Mouse (Mus musculus): ENCODE data around the gene Atp2b1.

Atp2b1 gene

DNA sequence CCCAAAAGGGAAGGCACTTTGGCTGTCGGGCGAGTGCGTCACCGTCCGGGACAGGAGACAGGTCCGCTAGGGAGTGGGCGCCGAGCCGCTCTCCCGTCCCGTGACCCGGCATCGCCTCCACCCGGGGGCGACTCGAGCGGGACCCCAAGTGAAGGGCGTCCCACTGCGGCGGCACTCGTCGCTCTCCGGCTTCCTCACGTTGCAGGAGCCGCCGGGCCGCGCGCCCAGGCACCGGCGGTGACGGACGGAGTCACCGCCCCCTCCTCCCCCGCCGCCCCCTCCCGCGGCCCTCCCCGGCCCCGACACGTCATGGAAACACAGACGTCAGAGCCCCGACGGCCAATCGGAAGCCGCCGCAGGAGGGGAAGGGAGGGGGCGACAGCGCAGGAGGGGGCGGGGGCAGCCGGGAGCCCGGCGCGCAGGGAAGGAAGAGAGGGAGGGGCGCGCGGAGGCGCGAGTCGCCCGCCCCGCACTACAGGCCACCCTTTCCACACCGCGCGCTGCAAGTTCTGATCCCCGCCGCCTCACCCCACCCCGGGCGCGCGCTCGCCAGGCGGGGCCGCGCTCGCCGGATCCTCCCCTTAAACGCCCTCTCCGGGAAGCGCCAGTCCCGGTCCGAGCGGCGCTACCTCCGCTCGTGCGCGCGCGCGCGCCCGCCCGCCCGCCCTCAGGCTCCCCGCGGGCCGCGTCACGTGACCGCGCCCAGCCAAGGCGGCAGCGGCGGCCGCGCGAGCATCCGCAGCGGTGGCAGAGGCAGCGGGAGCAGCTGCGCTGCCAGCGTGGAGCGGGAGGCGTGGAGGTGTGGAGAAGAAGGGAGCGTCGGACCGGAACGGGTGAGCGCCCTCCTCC lies at the start of gene Atp2b1:
Gene Atp2b1, plus strand, starts transcription at position 446 of the 849 bp plus-strand sequence.
- peak; percentile 98 for DNase-seq (ENCODE audit: inconsistent ontology term)

- DNase-seq (ENCODE audit: inconsistent ontology term), result no peak
Measured at GRCm38 (mm10) chr10:98864851-98865250, 49.4 kb upstream of the Atp2b1 start.

DNA sequence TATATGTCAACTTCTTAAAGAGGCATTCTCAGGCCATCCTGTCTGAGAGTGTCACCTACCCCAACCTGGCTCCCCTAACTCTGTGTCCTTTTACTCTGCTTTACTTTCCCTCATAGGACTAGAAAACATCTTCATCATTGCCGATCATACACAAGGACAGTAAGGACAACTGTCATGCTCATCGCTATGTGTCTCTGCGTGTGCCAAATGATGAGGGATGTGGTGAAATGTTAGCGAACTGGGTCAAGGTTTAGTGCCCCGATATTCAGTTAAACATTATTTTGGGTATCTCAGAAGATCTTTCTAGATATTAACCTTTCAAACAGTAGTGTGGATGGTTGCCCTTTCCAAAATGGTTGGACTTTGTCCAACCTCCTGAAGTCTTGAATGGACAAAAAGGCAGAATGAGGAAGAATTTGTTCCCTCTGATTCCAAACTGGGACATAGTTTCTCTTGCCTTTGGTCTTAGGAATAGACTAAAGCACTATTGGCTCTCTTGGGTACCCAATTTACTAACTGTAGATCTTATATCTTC lies 47.3 kb upstream of the Atp2b1 start:
- no peak for DNase-seq (ENCODE audit: inconsistent ontology term)

DNA sequence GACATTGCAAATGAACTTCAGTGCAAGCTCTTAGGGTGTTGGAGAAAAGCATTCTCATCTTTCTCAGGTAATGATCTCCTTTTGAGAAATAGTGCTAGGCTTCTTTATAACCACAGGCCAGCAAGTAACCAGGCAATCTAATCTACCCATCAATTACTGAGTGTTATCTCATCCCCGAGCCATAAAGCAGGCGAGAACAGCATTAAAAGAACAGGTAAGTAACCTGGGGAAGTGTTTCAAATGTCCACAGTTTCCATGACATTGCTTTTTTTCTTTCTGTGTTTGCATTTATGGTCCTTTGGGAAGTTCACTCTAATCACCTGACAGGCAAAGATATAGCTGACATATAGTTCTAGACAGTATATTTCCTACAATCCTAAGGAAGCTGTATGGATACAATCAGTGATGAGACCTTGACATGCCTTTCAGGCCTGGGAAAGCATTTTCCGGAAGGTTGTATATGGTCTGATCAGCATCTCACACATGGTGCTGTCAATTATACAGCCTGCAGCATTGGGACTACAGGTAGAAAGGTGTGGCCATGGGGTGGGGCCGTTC lies 45.8 kb upstream of the Atp2b1 start:
- DNase-seq (ENCODE audit: inconsistent ontology term), result no peak

DNA sequence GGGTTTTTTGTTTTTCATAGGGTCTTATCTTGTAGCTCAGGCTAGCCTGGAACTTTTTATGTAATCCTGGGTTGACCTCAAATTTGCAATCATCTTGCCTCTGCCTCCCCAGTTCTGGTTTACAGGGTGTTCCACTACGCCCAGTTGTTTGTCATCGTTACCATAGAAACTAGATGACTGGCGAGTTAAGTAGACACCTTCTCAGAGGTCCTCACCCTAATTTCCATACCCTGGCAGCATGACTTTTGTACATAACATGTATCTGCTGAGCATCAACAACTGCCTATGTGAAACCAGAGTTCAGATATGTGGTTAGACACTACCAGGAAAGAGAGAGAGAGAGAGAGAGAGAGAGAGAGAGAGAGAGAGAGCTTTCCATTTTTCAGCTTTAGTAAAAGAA lies 36.4 kb upstream of the Atp2b1 start:
- DNase-seq (ENCODE audit: inconsistent ontology term), result no peak

- no peak for DNase-seq (ENCODE audit: inconsistent ontology term)
Measured at GRCm38 (mm10) chr10:98878636-98879035, 35.6 kb upstream of the Atp2b1 start.

GRCm38 (mm10) chr10:98880057-98880456 lies 34.1 kb upstream of the Atp2b1 start:
- DNase-seq (ENCODE audit: inconsistent ontology term), result peak; percentile 17

- DNase-seq (ENCODE audit: inconsistent ontology term), result no peak
Measured at GRCm38 (mm10) chr10:98880711-98881110, 33.5 kb upstream of the Atp2b1 start.

DNA sequence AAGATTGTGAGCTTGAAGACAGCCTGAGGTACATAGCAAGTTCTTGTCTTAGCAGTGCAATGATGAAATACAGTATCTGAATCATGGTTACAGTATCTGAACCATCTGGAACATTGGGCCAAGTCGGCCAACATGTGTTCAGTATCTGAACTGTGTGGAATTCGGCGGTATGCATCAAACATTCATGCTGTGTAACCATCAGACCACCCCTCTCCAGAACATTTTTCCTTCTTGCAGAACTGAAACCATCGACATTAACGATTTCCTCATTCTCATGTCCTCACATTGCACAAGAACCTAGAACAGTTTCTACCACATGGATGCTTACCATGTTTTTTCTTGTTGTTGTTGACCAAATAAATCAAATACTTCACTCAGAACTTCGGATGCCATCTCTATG lies 32.7 kb upstream of the Atp2b1 start:
- DNase-seq (ENCODE audit: inconsistent ontology term), result no peak

GRCm38 (mm10) chr10:98882587-98882986 lies 31.6 kb upstream of the Atp2b1 start:
- DNase-seq (ENCODE audit: inconsistent ontology term), result no peak

DNA sequence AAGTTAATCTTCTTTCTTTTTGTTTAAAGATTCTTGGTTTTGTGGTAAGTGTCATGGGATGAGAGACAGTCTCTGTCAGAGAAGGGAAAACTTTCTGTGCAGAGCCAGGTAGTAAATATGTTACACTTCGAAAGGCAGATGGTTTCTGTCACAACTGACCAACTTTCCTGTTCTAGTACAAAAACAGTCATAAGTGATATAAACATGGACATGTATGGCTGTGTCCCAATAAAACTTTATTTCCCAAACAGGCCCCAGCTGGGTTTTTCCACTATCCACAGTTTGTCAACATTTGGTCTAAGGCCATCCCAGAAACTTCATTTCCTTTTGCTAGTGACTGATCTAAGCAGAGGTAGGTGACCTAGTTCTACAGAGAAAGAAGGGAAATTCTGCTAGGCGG lies 29.8 kb upstream of the Atp2b1 start:
- no peak for DNase-seq (ENCODE audit: inconsistent ontology term)

GRCm38 (mm10) chr10:98886770-98887271 lies 27.4 kb upstream of the Atp2b1 start:
- DNase-seq (ENCODE audit: inconsistent ontology term), result no peak

- DNase-seq (ENCODE audit: inconsistent ontology term), result no peak
Measured at GRCm38 (mm10) chr10:98891361-98891760, 22.8 kb upstream of the Atp2b1 start.

DNA sequence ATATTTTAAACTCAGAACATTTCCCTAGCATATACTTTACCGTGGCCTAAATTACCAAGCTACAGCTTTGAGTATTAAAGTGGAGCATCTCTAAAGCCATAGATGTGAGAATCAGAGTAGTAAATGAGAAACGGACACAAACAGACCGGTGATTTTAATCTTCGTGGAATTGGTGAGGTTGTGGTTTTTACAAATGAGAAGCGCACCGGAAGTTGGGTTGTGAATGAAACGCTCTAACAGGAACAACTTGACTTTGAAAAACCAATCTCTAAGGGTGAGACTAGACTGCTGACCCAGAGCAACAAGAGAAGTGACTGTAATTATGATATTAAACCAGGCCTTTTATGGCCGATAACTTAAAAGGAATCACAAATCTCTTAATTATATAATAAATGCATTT lies 16.7 kb upstream of the Atp2b1 start:
- DNase-seq (ENCODE audit: inconsistent ontology term), result no peak

- DNase-seq (ENCODE audit: inconsistent ontology term), result peak; percentile 30
Measured at GRCm38 (mm10) chr10:98897913-98898748, 16.1 kb upstream of the Atp2b1 start.

DNA sequence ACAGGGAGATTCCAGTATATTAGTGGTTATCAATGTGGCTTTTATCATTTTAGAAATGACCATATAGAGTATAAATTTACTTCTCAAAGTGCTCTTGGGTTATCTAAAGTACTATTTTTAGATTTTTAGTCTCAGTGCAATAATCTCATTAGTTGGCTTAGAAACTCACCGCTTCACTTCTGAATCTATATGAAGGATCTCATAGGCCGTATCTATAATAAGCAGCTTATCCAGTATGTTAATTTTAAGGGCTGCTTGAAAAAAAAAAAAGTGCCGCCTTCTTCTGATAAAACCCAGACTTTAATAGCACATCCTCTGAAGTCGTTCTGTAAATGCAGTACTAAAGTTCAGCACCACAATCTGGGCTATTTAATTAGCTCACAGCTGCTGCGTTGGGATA lies 12.7 kb upstream of the Atp2b1 start:
- DNase-seq (ENCODE audit: inconsistent ontology term), result no peak

- no peak for DNase-seq (ENCODE audit: inconsistent ontology term)
Measured at GRCm38 (mm10) chr10:98905987-98906386, 8.2 kb upstream of the Atp2b1 start.

- DNase-seq (ENCODE audit: inconsistent ontology term), result no peak
Measured at GRCm38 (mm10) chr10:98906941-98907549, 7.2 kb upstream of the Atp2b1 start.

GRCm38 (mm10) chr10:98913610-98913960 lies 621 bp upstream of the Atp2b1 start:
- DNase-seq (ENCODE audit: inconsistent ontology term), result no peak

DNA sequence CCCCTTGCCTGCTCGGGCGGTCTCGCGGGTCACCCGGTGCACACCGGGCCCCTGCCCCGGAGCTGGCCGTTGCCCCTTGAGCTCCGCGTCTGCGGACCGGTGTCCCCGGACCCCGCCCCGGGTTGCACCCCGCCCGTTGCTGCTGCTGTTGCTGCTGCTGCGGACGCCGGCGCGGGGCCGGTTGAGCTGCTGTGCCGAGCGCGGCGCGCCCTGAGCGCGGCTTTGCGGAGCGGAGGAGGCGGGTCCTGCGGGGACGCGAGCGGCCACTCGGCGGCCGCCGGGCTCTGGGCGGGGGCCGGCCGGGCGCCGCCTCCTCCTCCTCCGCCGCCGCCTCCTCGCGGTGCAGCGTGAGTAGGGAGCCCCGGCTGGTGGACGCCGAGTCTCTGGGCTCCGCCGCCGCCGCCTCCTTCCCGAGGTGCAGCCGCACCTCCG lies 620 bp downstream of the Atp2b1 start:
- DNase-seq (ENCODE audit: inconsistent ontology term), result peak; percentile 93

- no peak for DNase-seq (ENCODE audit: inconsistent ontology term)
Measured at GRCm38 (mm10) chr10:98915398-98915931, 1.3 kb downstream of the Atp2b1 start.

Data from Muller cell, postnatal 12 days (primary cell).